Mouse (Mus musculus) forebrain, embryonic 14.5 days (tissue): ENCODE data around the gene Stum. TPM values are rescaled to one million over a fixed set of nuclear protein-coding genes. Genes with fewer than 3 reads are reported as not detected.

Experiments used
- ATAC-seq: fragments of 200-750 bp; cut with Nextera tagmentation; 2 replicates; pipeline ENCODE4 v1.8.0; 2017; ENCODE audit warnings: mild to moderate bottlenecking, moderate library complexity
- DNase-seq: peaks from one replicate; pipeline ENCODE4 v3.0.0-alpha.2; 2015; ENCODE audit warnings: low spot score
- H3K27ac ChIP-seq: fragments of 300-500 bp; sonication (generic); 2 replicates; pipeline ENCODE4 v1.5.1; 2014; ENCODE audit warnings: low read depth, mild to moderate bottlenecking, control low read depth, low read length, moderate library complexity
- H3K27me3 ChIP-seq: fragments of 300-500 bp; sonication (generic); replicated peaks from 2 replicates; pipeline ENCODE4 v1.6.1; 2014; ENCODE audit warnings: low read length, control low read depth, mixed read lengths; ENCODE audit not compliant: control insufficient read depth, insufficient read depth
- H3K36me3 ChIP-seq: fragments of 300-500 bp; sonication (generic); 2 replicates; pipeline ENCODE4 v1.6.1; 2014; ENCODE audit warnings: low read length, control low read depth; ENCODE audit not compliant: control insufficient read depth, insufficient read depth
- H3K4me1 ChIP-seq: fragments of 300-500 bp; sonication (generic); 2 replicates; pipeline ENCODE4 v1.6.1; 2014; ENCODE audit warnings: antibody characterized with exemption, low read length, control low read depth; ENCODE audit not compliant: control insufficient read depth, insufficient read depth
- H3K4me2 ChIP-seq: fragments of 300-500 bp; sonication (generic); 2 replicates; pipeline ENCODE4 v1.6.1; 2014; ENCODE audit warnings: mild to moderate bottlenecking, control low read depth, low read length
- H3K4me3 ChIP-seq: fragments of 300-500 bp; sonication (generic); 2 replicates; pipeline ENCODE4 v1.5.1; 2014; ENCODE audit warnings: low read depth, low read length, control low read depth
- H3K9ac ChIP-seq: fragments of 300-500 bp; sonication (generic); 2 replicates; pipeline ENCODE4 v1.6.1; 2014; ENCODE audit warnings: mild to moderate bottlenecking, low read length, control low read depth, moderate library complexity
- H3K9me3 ChIP-seq: fragments of 300-500 bp; sonication (generic); replicated peaks from 2 replicates; pipeline ENCODE4 v1.6.1; 2016; ENCODE audit warnings: low read length, control low read depth, mixed read lengths; ENCODE audit not compliant: control insufficient read depth
- WGBS: fragments of 180-500 bp; shearing (Covaris S2); extraction: QIAGEN DNeasy Blood & Tissue Kit; methylation state at CpG from one replicate; pipeline ENCODE4 v1.1.7; 2014; 5-methylcytosine and 5-hydroxymethylcytosine counted together
- polyA plus RNA-seq: library from polyadenylated mRNA; unstranded; fragments of >200 nt; fragmentation: Nextera tagmentation; extraction: Ambion mirVana; gene quantifications from 2 replicates; pipeline ENCODE4 v1.2.1, GENCODE M21; 2014

The Stum gene
- polyA plus RNA-seq, 1 experiment from 2014 or later: 3.2 TPM

DNA sequence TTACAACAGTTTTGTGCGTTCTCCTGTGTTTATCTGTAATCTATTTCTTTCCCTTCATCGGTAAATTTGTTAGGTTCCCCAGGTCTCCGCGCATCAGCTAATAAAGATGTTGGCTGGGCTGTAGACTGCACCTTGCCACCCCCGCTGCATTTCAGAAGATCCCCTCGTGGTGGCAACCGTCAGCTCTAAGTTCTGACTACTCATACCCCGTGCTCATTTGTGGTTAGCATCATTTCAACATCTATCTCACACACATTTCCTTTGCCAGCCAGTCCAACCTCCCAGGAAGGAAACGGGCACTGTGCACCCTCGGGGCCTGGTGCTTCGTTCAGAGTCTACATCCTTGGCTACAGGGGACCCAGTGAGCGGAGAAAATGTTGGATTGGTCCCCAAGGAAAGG lies 51.5 kb downstream of the Stum start:
- no peaks in the 10 kb centered on the region for H3K9me3 ChIP-seq
- peaks cover 5% of the 10 kb centered on the region; the same call in 1 of the 2 replicates for H3K4me1 ChIP-seq
- no peak overlapping the region for H3K4me2 ChIP-seq
- no peaks in the 10 kb centered on the region for H3K27me3 ChIP-seq
- no peak overlapping the region for H3K27ac ChIP-seq
- ATAC-seq: no peak
- H3K4me3 ChIP-seq: no peak overlapping the region
- 76% methylated on average over 12 of the region's 12 CpGs for WGBS
- H3K9ac ChIP-seq: no peak overlapping the region
- no peak for DNase-seq
- H3K36me3 ChIP-seq: no peaks in the 10 kb centered on the region

DNA sequence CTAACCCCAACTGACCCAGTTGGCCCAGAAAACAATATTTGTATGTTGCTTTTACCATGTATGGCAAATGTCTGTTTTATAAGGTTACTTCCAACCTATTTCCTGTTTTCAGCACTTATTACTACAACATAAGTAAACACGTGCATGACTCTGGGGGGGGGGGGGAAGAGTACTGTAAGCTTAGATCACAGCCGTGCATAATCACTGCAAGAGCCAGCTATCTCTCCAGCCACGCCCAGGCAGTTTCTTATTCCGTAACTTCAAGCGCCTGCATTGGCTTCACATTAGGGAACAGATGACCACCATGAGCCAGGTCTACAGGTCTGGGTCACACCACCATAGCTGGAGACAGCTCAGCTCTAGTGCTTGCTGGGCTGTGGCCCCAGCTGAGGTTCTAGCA lies 53.5 kb downstream of the Stum start:
- H3K4me3 ChIP-seq: no peak overlapping the region
- H3K9ac ChIP-seq: no peak overlapping the region
- H3K4me2 ChIP-seq: no peak overlapping the region
- 88% methylated on average over 5 of the region's 5 CpGs for WGBS
- ATAC-seq (no peak), DNase-seq (no peak)
- H3K27ac ChIP-seq: no peak overlapping the region
- no peaks in the 10 kb centered on the region for H3K9me3 ChIP-seq
- H3K27me3 ChIP-seq: no peaks in the 10 kb centered on the region
- H3K4me1 ChIP-seq: peaks cover 5% of the 10 kb centered on the region; the same call in 1 of the 2 replicates
- no peaks in the 10 kb centered on the region for H3K36me3 ChIP-seq

- H3K36me3 ChIP-seq: no peaks in the 10 kb centered on the region
- 73% methylated on average over 8 of the region's 8 CpGs for WGBS
- DNase-seq (no peak), ATAC-seq (no peak)
- H3K27me3 ChIP-seq: no peaks in the 10 kb centered on the region
- peaks cover 5% of the 10 kb centered on the region; the same call in 1 of the 2 replicates for H3K4me1 ChIP-seq
- no peaks in the 10 kb centered on the region for H3K9me3 ChIP-seq
- H3K27ac ChIP-seq: no peak overlapping the region
- no peak overlapping the region for H3K4me2 ChIP-seq
- no peak overlapping the region for H3K4me3 ChIP-seq
- no peak overlapping the region for H3K9ac ChIP-seq
These were observed 54.4 kb downstream of the Stum start for GRCm38 (mm10) chr1:180428871-180429270.

DNA sequence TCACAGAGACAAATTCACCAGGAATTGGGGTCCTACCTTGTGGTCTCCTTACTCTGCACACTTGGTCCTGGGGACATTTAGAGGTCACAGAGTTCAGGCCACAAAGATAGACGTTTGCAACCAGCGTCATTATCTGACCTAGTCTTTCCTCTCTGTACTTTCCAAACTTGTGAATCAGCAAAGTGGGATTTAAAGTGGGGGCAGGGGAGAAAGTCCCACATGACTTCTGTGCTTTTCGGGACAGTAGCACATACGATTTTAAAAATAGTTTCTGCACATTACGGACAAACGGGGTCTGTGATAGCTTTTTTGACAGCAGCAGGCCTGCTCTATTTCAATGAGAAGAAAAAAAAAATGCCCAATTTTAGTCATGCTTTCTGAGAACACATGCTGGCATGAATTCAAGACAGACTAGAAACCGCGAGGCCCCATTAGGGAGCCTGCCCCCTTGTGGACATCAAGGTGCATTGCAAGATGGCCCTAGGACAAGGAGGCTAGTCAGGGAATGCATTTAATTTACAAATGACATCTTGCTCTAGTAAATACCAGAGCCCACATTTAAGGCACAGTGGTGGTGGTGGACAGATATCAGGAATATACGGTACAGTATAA lies 55.1 kb downstream of the Stum start:
- no peak overlapping the region for H3K9ac ChIP-seq
- no peaks in the 10 kb centered on the region for H3K36me3 ChIP-seq
- no peaks in the 10 kb centered on the region for H3K27me3 ChIP-seq
- WGBS: 35% methylated on average over 9 of the region's 9 CpGs
- no peaks in the 10 kb centered on the region for H3K9me3 ChIP-seq
- no peak overlapping the region for H3K4me2 ChIP-seq
- DNase-seq: peak; percentile 88
- H3K27ac ChIP-seq: no peak overlapping the region
- peaks cover 3% of the 10 kb centered on the region; the same call in 1 of the 2 replicates for H3K4me1 ChIP-seq
- ATAC-seq: peak; percentile 17; the same call in 1 of the 2 replicates
- H3K4me3 ChIP-seq: no peak overlapping the region

GRCm38 (mm10) chr1:180427685-180428084 lies 55.6 kb downstream of the Stum start:
- ATAC-seq: peak; percentile 22; the same call in 1 of the 2 replicates
- Histone ChIP-seq H3K4me3 (no peak overlapping the region), H3K9me3 (no peaks in the 10 kb centered on the region), H3K27ac (no peak overlapping the region), H3K4me2 (no peak overlapping the region), H3K27me3 (no peaks in the 10 kb centered on the region), H3K9ac (no peak overlapping the region; the same call in 1 of the 2 replicates), H3K4me1 (peaks cover 3% of the 10 kb centered on the region; the same call in 1 of the 2 replicates), H3K36me3 (no peaks in the 10 kb centered on the region)
- WGBS: 61% methylated on average over 10 of the region's 10 CpGs
- DNase-seq: no peak

GRCm38 (mm10) chr1:180426405-180426804 lies 56.9 kb downstream of the Stum start:
- ATAC-seq (no peak), DNase-seq (no peak)
- no peak overlapping the region for H3K4me3 ChIP-seq
- no peaks in the 10 kb centered on the region for H3K27me3 ChIP-seq
- WGBS: 85% methylated on average over 6 of the region's 6 CpGs
- H3K36me3 ChIP-seq: no peaks in the 10 kb centered on the region
- no peak overlapping the region for H3K9ac ChIP-seq
- H3K4me2 ChIP-seq: no peak overlapping the region
- H3K4me1 ChIP-seq: no peaks in the 10 kb centered on the region
- no peak overlapping the region for H3K27ac ChIP-seq
- H3K9me3 ChIP-seq: no peaks in the 10 kb centered on the region

DNA sequence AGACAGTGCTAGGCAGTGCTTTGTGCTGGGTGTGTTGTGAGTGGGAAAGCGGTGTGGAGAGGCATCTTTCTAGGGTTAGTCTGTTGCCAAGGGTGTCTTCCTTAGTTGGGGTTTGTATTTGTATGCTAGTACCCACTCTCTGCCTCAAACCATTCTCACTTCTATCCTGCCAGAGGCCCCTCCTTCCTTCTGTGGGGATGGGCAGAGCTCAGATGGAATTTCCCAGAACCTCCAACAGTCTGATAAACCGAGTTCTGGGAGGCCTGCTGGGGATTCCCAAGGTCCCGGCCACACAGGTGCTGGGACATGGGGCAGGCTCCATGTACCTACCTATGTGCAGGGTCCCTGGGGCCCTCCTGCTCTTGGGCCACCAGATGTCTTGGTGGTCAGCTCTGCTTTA lies 59.4 kb downstream of the Stum start:
- no peak overlapping the region for H3K4me2 ChIP-seq
- H3K4me3 ChIP-seq: no peak overlapping the region
- WGBS: 87% methylated on average over 3 of the region's 3 CpGs
- H3K9me3 ChIP-seq: no peaks in the 10 kb centered on the region
- H3K36me3 ChIP-seq: no peaks in the 10 kb centered on the region
- 0 out of 2 replicates have a peak, but pooled peaks cover 3% of the 10 kb centered on the region for H3K4me1 ChIP-seq
- no peak for DNase-seq
- no peak overlapping the region for H3K27ac ChIP-seq
- no peak for ATAC-seq
- no peaks in the 10 kb centered on the region for H3K27me3 ChIP-seq
- H3K9ac ChIP-seq: no peak overlapping the region

DNA sequence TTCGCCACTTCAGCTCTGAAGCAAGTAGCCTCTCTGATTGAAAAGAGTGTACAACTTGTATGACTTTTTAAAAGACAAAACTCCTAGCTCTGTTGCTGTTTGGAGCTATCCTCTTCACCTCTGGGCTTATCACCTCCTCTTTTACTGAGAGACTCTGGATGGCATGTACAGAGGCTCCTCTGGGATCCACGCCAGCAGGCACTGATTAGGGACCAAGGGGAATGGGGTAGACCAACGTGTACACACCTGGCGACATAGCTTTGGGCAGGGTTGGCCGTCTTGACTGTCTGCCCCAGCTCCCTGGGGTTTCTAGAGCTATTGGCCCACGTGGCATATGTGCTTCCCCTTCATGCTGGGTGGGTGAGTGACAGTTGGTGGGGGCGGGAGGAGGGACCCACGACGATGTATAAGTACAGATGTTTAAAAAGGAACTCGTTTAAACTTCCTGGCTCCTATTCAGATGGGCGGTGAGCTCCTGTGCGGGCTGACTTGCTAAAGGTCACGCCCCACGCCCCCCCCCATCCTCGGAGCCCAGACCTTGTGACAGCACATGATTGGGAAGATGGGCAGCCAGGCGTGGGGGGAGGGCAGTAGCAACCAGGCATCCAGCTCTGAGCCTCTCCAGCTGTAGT lies 60.2 kb downstream of the Stum start:
- no peaks in the 10 kb centered on the region for H3K36me3 ChIP-seq
- ATAC-seq: no peak
- no peak overlapping the region for H3K27ac ChIP-seq
- no peak overlapping the region for H3K4me3 ChIP-seq
- no peaks in the 10 kb centered on the region for H3K27me3 ChIP-seq
- H3K9ac ChIP-seq: no peak overlapping the region
- no peak for DNase-seq
- 0 out of 2 replicates have a peak, but pooled peaks cover 3% of the 10 kb centered on the region for H3K4me1 ChIP-seq
- H3K4me2 ChIP-seq: no peak overlapping the region
- WGBS: 60% methylated on average over 16 of the region's 16 CpGs
- no peaks in the 10 kb centered on the region for H3K9me3 ChIP-seq
